Mouse (Mus musculus) heart, adult 2 months (tissue): Measurements from ENCODE around the gene Hist1h4i. TPM values are rescaled to one million over a fixed set of nuclear protein-coding genes. Genes with fewer than 3 reads are reported as not detected.
A peak's percentile ranks its signal among the peaks of the same experiment; 100 is the strongest.
"Not testable (repeated sequence)": the region's sequence is repeated elsewhere in the genome, so short reads cannot be mapped to it uniquely, and the experiment has no call there.

Experiments used
- DNase-seq, 2 experiments: peaks; one replicate each; pipeline ENCODE4 v3.0.0; 2021
- H3K27ac ChIP-seq: fragments of 200-600 bp; 2 replicates; pipeline ENCODE4 v1.8.1; 2022
- H3K27me3 ChIP-seq: fragments of 200-500 bp; 2 replicates; pipeline ENCODE4 v1.6.1; 2012; ENCODE audit warnings: mild to moderate bottlenecking, low read length, inconsistent platforms, mixed read lengths; ENCODE audit not compliant: control insufficient read depth, insufficient read depth
- H3K36me3 ChIP-seq: fragments of 200-500 bp; 2 replicates; pipeline ENCODE4 v1.6.1; 2012; ENCODE audit warnings: low read length, inconsistent platforms; ENCODE audit not compliant: control insufficient read depth, insufficient read depth
- H3K4me1 ChIP-seq: fragments of 200-500 bp; 2 replicates; pipeline ENCODE4 v1.6.1; 2011; ENCODE audit warnings: low read length; ENCODE audit not compliant: control insufficient read depth, insufficient read depth
- H3K4me3 ChIP-seq: fragments of 200-600 bp; 2 replicates; pipeline ENCODE4 v1.8.1; 2022
- H3K79me2 ChIP-seq: fragments of 200-500 bp; replicated peaks from 2 replicates; pipeline ENCODE4 v1.6.1; 2012; ENCODE audit warnings: mild to moderate bottlenecking, inconsistent platforms, low read length, moderate library complexity, mixed read lengths; ENCODE audit not compliant: control insufficient read depth, insufficient read depth
- H3K9ac ChIP-seq: fragments of 200-500 bp; 2 replicates; pipeline ENCODE4 v1.6.1; 2012; ENCODE audit warnings: low read depth, mild to moderate bottlenecking, control low read depth, inconsistent platforms, low read length, mixed read lengths
- CTCF ChIP-seq: fragments of 200-600 bp; IDR thresholded peaks from 2 replicates; pipeline ENCODE4 v1.8.1; 2022; ENCODE audit warnings: antibody characterized with exemption, mild to moderate bottlenecking, moderate library complexity
- EP300 ChIP-seq: fragments of 200-500 bp; IDR thresholded peaks from 2 replicates; pipeline ENCODE4 v1.6.1; 2011; ENCODE audit warnings: low read depth, low read length, control low read depth; ENCODE audit not compliant: insufficient read depth
- POLR2A ChIP-seq: fragments of 200-500 bp; IDR thresholded peaks from 2 replicates; pipeline ENCODE4 v1.6.1; 2011; ENCODE audit warnings: mild to moderate bottlenecking, low read depth, low read length, control low read depth; ENCODE audit not compliant: insufficient read depth
- WGBS: fragments of 180-500 bp; shearing (Covaris S2); methylation state at CpG from one replicate; pipeline ENCODE4 v1.1.7; 2018; 5-methylcytosine and 5-hydroxymethylcytosine counted together
- intact Hi-C: fragments of 180-260 bp; cut with DNase I; formaldehyde crosslinking; loops from one replicate; pipeline ENCODE4 v1.15.1; 2025
- polyA plus RNA-seq: library from polyadenylated mRNA; depleted of rRNA; stranded (reverse); fragments of >200 nt; gene quantifications from 2 replicates; pipeline ENCODE4 v1.2.3, GENCODE M21; 2012
- total RNA-seq, 2 experiments: library from RNA; stranded (reverse); gene quantifications; 2 replicates each; pipeline ENCODE4 v1.2.3; 2021

Gene Hist1h4i
- total and polyA plus RNA-seq, 3 experiments, result 5.8 to 18.1 (median 11.9) TPM

GRCm38 (mm10) chr13:22043503-22044431, 2.6 kb upstream of the Hist1h4i start:
- TF ChIP-seq CTCF (peak; percentile 82), EP300 (no peak), POLR2A (no peak)
- peak overlapping the region; percentile 63; the same call in 1 of the 2 replicates for H3K9ac ChIP-seq
- WGBS, result under 1% methylated on average over 10 of the region's 14 CpGs
- no peak overlapping the region; the same call in 1 of the 2 replicates for H3K27ac ChIP-seq
- H3K27me3 ChIP-seq, result no peaks in the 10 kb centered on the region
- H3K4me1 ChIP-seq, result no peaks in the 10 kb centered on the region; the same call in 1 of the 2 replicates
- DNase-seq, result no peak
- H3K36me3 ChIP-seq, result no peaks in the 10 kb centered on the region
- peak overlapping the region; percentile 51 for H3K4me3 ChIP-seq
- intact Hi-C loops, result loop anchor here (5.0 to 10.0 kb wide), 6 partner anchors 266 to 1704 kb away; partner anchors contain the start of genes Hist1h1e, Hist1h2ak, Hist1h2bb and Hist1h2be
- no peaks in the 10 kb centered on the region for H3K79me2 ChIP-seq

- H3K9ac ChIP-seq, result peak within 1 kb of the TSS; percentile 63
- H3K36me3 ChIP-seq, H3K27me3 ChIP-seq, H3K79me2 ChIP-seq, H3K4me1 ChIP-seq: not testable (repeated sequence)
- intact Hi-C loops, result loop anchor here (5.0 to 10.0 kb wide), 6 partner anchors 266 to 1704 kb away; partner anchors contain the start of genes Hist1h1e, Hist1h2ak, Hist1h2bb and Hist1h2be
- peak; percentile 81 to 89 for DNase-seq
- peak within 1 kb of the TSS; percentile 19; the same call in 1 of the 2 replicates for H3K27ac ChIP-seq
- H3K4me3 ChIP-seq, result peak within 1 kb of the TSS; percentile 51
- TF ChIP-seq EP300, result 0 out of 2 replicates have a peak, but pooled peaks have one; percentile 40
- TF ChIP-seq POLR2A, result peak; percentile 96
- under 1% methylated on average over 48 of the region's 80 CpGs for WGBS
These were observed 1.7 kb upstream of the Hist1h4i start, which contains the start of the genes Hist1h2ag and Hist1h2bj for GRCm38 (mm10) chr13:22042568-22043502. Hist1h2ag (minus strand) TSS chr13:22042944. Hist1h2bj (plus strand) TSS chr13:22043214.

- no peak for DNase-seq
- Histone ChIP-seq H3K4me1 (no peaks in the 10 kb centered on the region; the same call in 1 of the 2 replicates), H3K4me3 (peak overlapping the region; percentile 31; the same call in 1 of the 2 replicates), H3K27ac (no peak overlapping the region), H3K27me3 (no peaks in the 10 kb centered on the region), H3K36me3 (no peaks in the 10 kb centered on the region), H3K79me2 (no peaks in the 10 kb centered on the region), H3K9ac (no peak overlapping the region)
- WGBS, result 11% methylated on average over 13 of the region's 13 CpGs
- TF ChIP-seq CTCF (no peak), EP300 (no peak), POLR2A (no peak)
- intact Hi-C loops, result loop anchor here (2.0 to 10.0 kb wide), 7 partner anchors 265 to 1705 kb away; partner anchors contain the start of genes Hist1h1e, Hist1h2ai, Hist1h2ak and Hist1h2bb
These were observed 747 bp upstream of the Hist1h4i start for GRCm38 (mm10) chr13:22041651-22042567.

- intact Hi-C loops, result loop anchor here (2.0 to 10.0 kb wide), 7 partner anchors 263 to 1707 kb away; partner anchors contain the start of genes Hist1h1e, Hist1h2ai, Hist1h2ak and Hist1h2bb
- peak overlapping the region; percentile 44; the same call in 1 of the 2 replicates for H3K27ac ChIP-seq
- WGBS, result 6% methylated on average over 24 of the region's 24 CpGs
- no peak for DNase-seq
- no peaks in the 10 kb centered on the region; the same call in 1 of the 2 replicates for H3K4me1 ChIP-seq
- TF ChIP-seq CTCF (no peak), POLR2A (no peak), EP300 (no peak)
- no peaks in the 10 kb centered on the region for H3K27me3 ChIP-seq
- no peaks in the 10 kb centered on the region for H3K79me2 ChIP-seq
- H3K36me3 ChIP-seq, result no peaks in the 10 kb centered on the region
- H3K9ac ChIP-seq, result peak overlapping the region; percentile 65
- peak overlapping the region; percentile 53 for H3K4me3 ChIP-seq
These were observed 559 bp downstream of the Hist1h4i start for GRCm38 (mm10) chr13:22040464-22041141.
